Mouse (Mus musculus) megakaryocyte, embryonic 14.5 days (primary cell): Measurements from ENCODE around the gene Ppp1cb.

ENCODE experiments used
- FLI1 ChIP-seq: IDR thresholded peaks from 2 replicates; pipeline ENCODE4 v1.6.1; 2012; ENCODE audit warnings: low read length, inconsistent platforms, mixed read lengths
- GATA1 ChIP-seq: IDR thresholded peaks from 3 replicates; pipeline ENCODE4 v1.6.1; 2012; ENCODE audit warnings: mixed read lengths, low read length, inconsistent platforms, borderline replicate concordance

DNA sequence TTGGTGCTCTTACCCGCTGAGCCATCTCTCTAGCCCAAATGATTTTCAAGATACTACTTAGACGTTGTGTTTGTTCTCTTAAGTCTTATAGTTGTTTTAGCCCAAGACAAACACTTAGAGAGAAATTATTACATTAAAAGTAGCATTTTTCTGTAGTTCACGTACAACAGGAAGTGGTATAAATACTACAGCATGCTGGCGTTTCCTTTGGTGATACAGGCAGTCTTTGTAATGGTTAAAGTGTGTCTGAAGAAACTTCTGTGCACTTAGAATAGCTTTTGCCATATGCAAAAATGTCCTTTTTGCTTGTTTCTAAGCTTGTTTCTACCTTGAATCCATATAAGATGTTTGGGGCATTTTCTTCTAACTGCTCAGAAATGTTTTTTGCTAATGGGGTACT, 20.3 kb downstream of the Ppp1cb start:
- TF ChIP-seq GATA1 (no peak), FLI1 (no peak)
